Mouse (Mus musculus): Measurements from ENCODE around the gene Fgfr2.

Fgfr2 gene

DNA sequence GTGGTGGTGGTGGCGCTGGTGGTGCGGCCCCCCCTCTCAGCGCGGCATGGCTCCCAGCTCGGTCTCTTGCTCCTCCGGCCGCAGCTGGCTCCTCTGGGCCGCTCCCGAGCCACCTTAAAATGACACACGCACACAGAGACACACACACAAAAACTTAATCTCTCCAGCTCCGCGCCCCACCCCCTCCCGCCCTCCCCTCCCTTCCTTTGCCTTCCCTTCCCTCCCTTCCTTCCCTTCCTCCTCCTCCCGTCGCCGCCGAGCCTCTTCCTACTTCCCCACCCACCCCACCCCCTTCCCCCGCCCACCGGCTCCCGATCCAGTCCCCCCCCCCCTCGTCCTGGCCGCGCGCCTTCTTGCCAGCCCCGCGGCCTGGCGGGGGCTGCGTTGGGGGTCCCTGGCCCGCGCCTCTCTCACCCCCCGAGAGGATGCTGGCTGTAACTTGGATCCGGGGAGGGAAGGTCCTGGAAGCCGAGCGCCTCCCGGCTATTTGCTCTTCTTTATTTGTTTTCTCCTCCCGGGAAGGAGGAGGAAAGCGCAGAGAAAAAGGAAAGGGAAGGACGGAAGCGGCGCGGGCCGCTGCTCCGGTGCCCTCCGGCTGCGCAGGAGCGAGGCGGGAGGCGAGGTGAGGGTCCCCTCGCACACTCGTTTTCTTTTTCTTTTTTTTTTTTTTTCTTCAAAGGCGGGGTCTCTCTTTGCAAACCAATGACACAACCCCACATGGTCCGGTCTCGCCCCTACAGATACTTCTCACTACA lies at the start of gene Fgfr2:
Gene Fgfr2, minus strand, starts transcription at position 107 of the 755 bp plus-strand sequence.
- DNase-seq (ENCODE audit: low spot score in 2 of 2) = peak in 1 of 2 experiments; percentile 52

GRCm38 (mm10) chr7:133171403-133172032 lies 48.4 kb upstream of the Fgfr2 start:
- DNase-seq (ENCODE audit: low spot score in 2 of 2) = no peak

- DNase-seq (ENCODE audit: low spot score in 2 of 2) = no peak
These were observed 45.8 kb upstream of the Fgfr2 start for GRCm38 (mm10) chr7:133168928-133169327.

- no peak for DNase-seq (ENCODE audit: low spot score in 2 of 2)
These were observed 44.8 kb upstream of the Fgfr2 start for GRCm38 (mm10) chr7:133167903-133168302.

DNA sequence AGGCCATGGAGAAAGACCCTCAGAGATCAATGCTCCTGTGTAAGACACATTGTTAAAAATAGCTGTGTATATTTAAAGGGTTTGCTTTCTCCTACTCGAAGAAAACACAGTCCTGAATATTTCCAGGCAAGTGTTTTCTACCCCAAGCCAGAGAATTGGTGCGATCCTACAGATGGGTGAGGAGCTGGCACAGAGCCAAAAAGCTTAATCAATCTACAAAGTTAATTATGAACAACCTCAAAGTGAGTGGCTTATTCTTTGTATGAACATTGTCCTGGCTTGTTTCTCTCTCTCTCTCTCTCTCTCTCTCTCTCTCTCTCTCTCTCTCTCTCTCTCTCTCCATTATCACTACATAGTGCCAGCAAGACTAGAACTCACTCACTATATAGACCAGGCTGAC lies 41.6 kb upstream of the Fgfr2 start:
- no peak for DNase-seq (ENCODE audit: low spot score in 2 of 2)

DNA sequence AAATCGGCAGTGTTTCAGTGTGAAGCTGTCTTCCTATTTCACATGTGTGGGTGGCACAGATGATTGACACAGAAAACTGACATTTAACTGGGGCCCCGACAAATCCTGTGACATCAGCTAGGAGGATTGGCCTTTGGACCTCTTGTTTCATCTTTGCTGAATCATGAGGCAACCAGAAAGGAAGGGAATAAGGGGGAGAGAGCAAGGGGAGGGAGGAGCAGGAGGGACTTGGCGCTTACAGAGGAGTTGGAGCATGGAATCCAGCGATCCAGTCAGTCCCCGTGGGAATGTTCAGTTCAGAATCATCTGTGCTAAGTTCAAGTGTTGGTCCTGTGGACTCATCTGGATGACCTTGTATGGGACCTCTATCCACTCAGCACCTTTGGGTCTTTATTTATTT lies 39.9 kb upstream of the Fgfr2 start:
- DNase-seq (ENCODE audit: low spot score in 2 of 2) = no peak

GRCm38 (mm10) chr7:133162131-133162530 lies 39.0 kb upstream of the Fgfr2 start:
- no peak for DNase-seq (ENCODE audit: low spot score in 2 of 2)

DNA sequence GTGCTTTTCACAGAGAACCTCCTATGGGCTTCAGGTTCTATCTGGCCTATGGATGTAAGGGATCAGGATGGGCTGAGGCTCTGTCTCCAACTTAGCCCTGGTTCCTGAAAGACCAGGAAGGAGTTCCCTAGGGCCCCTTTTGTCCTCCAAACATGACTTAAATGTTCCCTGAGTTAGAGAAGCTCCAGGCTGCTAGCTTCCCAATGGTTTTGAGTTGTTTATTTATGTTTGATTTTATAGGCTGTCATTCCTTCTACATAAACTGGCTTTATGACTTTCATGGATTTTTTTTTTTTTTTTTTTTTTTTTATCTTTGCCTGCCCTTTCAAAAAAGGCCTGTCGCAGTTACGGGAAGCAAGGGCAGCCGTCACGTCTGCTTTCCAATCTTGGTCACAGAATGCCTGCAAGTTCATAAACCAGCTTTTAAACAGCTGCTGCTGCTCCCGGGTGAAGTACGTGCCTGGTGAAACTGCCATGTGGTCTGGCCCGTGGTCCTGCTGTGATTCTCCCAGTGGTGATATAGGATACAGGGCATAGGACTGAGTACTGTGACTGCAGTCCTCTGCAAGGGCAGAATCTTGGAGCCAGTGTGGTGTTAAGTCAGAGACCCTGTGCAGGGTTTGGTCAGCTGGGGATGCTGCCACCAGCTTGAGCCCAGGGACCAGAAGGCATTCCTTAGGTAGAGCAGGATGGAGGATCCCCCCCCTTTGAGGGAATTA lies 38.4 kb upstream of the Fgfr2 start:
- DNase-seq (ENCODE audit: low spot score in 2 of 2) = no peak

GRCm38 (mm10) chr7:133159519-133159918 lies 36.4 kb upstream of the Fgfr2 start:
- no peak for DNase-seq (ENCODE audit: low spot score in 2 of 2)

DNA sequence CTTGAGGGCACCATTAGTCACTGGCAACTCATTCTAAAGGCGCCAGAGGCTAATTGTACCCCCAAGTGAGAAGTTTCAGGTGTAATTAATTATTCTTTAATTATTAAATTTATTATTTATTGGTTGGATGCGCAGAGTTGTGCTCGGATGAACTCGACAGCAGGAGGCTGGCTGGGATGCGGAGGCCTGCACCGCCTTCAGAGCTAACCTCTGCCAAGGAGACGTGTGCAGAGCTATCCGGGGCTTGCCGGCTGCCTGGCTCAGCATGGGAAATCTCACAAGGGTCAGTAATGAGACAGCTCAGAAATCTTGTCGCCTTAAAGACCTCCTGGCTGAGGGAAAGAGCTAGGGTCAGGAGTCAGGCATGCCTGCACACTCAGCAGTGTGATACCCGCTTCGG lies 32.5 kb upstream of the Fgfr2 start:
- no peak for DNase-seq (ENCODE audit: low spot score in 2 of 2)

GRCm38 (mm10) chr7:133154846-133155245 lies 31.7 kb upstream of the Fgfr2 start:
- no peak for DNase-seq (ENCODE audit: low spot score in 2 of 2)

DNA sequence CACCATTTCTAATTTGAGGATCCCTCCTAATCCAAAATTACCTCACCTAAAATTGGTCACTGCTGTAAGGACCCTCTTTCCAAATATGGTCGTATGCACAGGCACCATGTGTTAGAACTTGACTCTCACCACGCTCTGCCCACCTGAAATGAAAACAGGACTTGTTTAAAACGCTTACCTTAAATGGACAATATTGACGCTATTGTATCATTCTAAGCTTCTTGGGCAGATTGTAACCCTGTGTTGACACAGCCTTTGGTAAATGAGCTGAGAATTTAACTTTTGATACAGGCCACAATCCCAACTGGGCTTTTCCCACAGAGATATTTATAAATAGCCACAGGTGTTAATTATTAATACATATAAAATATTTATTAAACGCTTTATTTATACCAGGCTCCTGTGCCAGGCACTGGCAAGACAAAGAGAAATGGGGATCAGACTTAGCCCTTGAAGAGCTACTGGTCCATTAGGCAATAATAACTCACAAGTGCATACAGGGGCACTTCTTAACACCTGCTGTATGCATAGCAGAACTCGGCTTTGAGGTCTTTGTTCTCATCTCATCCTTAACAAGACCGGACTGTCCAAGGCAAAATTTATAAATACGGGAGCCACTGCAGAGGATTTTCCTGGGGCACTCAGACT lies 16.7 kb upstream of the Fgfr2 start:
- DNase-seq (ENCODE audit: low spot score in 2 of 2) = no peak

GRCm38 (mm10) chr7:133133552-133133951 lies 10.4 kb upstream of the Fgfr2 start:
- DNase-seq (ENCODE audit: low spot score in 2 of 2) = no peak

GRCm38 (mm10) chr7:133132702-133133101 lies 9.6 kb upstream of the Fgfr2 start:
- DNase-seq (ENCODE audit: low spot score in 2 of 2) = no peak

GRCm38 (mm10) chr7:133124701-133125485 lies 1.7 kb upstream of the Fgfr2 start:
- no peak for DNase-seq (ENCODE audit: low spot score in 2 of 2)

GRCm38 (mm10) chr7:133123999-133124700 lies 1.0 kb upstream of the Fgfr2 start, which contains the start of gene Ctbp2:
Gene Ctbp2, minus strand, starts transcription at chr7:133124354.
- peak; percentile 72 to 76 for DNase-seq (ENCODE audit: low spot score in 2 of 2)

DNA sequence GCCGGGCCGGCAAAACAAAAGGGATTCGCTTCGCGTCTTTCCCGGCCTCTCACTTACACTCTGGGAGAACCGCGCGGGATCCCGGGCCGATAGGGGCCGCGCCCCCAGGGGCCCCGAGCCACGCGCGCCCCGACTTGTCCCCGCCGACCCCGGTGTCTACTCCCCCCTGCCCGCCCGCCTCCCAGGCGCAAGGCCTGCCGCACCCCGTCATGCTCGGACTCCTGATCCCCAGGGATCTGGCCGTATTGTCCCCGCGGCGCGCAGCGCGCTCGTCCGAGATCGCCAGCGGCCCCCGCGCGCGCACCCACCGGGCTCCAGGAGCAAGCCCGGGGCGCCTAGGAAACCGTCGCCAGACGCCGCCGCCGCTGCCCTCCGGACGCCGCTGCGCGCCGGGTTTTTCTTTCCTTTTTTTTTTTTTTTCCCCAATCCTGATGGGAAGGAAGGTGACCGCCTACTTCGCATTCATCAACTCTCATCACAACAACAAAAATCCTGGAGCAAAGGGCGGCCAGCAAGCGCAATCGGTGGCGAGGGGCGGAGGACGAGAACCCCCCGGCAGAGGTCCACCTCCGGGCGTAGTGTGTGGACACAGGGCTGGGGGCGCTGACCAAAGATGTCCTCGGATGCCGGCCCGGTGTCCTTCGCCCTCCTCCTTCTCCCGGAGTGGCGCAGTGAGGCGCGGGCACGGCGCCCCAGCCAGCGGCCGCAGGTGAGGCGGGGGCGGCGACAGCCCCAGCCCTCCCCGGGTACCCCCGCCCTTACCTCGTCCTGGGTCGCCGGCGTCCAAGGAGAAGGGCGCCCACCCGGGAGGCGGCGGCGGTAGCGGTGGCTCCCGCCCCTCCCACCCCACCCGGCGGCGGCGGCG lies 539 bp downstream of the Fgfr2 start:
- DNase-seq (ENCODE audit: low spot score in 2 of 2) = peak in 1 of 2 experiments; percentile 53

DNA sequence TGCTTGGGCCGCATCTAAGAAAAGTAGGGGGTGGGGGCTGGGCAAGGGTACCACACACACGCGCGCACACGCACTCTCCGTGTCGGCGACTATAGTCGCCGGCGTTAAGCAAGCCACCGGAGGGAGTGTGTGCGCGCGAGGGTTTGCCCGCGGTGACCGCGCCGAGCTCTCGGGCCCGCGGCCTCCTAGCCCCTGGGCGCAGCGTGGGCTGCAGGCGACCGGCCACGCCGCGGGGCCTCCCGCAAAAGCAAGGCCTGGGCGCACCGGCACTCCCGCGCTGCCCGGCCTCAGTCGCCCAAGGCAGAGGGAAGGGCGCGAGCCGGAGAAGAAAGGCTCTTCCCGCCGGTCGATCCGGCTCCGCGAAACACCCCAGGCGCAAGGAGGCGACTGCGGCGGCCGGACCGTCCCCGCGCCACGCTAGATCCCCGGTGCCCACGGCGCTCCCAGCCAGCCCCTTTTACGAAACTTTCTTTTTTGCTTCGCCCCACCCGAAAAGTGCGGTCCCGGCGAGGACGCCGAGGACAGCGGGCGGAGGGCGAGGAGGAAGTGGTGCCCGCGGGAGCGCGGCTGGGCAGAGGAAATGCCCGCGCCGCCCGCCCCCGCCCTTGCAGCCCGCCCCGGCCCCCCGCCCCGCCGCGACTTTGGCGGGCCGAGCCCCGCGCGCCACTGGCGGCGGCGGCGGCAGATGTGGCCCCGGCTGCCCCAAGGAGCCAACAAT lies 1.3 kb downstream of the Fgfr2 start:
- peak in 1 of 2 experiments; percentile 44 for DNase-seq (ENCODE audit: low spot score in 2 of 2)

GRCm38 (mm10) chr7:133121080-133121607 lies 2.0 kb downstream of the Fgfr2 start:
- DNase-seq (ENCODE audit: low spot score in 2 of 2) = no peak
